Mouse (Mus musculus): ENCODE measurements around the gene Sdad1. TPM values are rescaled to one million over a fixed set of nuclear protein-coding genes. Genes with fewer than 3 reads are reported as not detected.
A peak's percentile ranks its signal among the peaks of the same experiment; 100 is the strongest.

Gene Sdad1
- total and polyA plus RNA-seq, 3 experiments = 43.6 to 72.9 (median 63.7) TPM

- Histone ChIP-seq H3K4me2 (ENCODE audit: insufficient read depth, low read depth, poor library complexity, severe bottlenecking) (peak overlapping the region; percentile 57), H3K79me2 (replicated peaks; ENCODE audit: control insufficient read depth, extremely low read depth, insufficient read depth, poor library complexity, severe bottlenecking) (no peaks in the 10 kb centered on the region), H3K27me3 (replicated peaks) (no peaks in the 10 kb centered on the region), H3K9ac (ENCODE audit: insufficient read depth, low read depth) (no peak overlapping the region), H3K27ac (ENCODE audit: insufficient read depth, low read depth) (no peak overlapping the region), H3K4me1 (ENCODE audit: control insufficient read depth in 1 of 2, insufficient read depth in 2 of 2) (peaks cover 26 to 58% of the 10 kb centered on the region in 2 experiments), H3K36me3 (replicated peaks in 1 of 2; ENCODE audit: control insufficient read depth in 1 of 2, insufficient read depth in 1 of 2, low read length in 1 of 2) (peaks cover 0 to 10% of the 10 kb centered on the region in 2 experiments), H3K9me3 (replicated peaks; ENCODE audit: low read length) (peaks cover 2% of the 10 kb centered on the region), H3K4me3 (replicated peaks in 1 of 3; ENCODE audit: low read depth in 2 of 3, low read length in 2 of 3, poor library complexity in 1 of 3) (peak overlapping the region in 1 of 3 experiments; percentile 7)
- in situ Hi-C loops (cut with MboI; ENCODE audit: low pct_ligation_motif_present, low pct_unique_long_range_greater_than_20kb, low sequenced_read_pairs) (no loop called here), dilution Hi-C loops (cut with MboI; ENCODE audit: extremely low pct_ligation_motif_present, extremely low pct_unique_long_range_greater_than_20kb, low sequenced_read_pairs) (no loop called here)
- TF ChIP-seq SIN3A (IDR thresholded peaks at IDR 0.05; ENCODE audit: low read length) (no peak), IRF4 (IDR thresholded peaks at IDR 0.05; ENCODE audit: low read depth, low read length) (peak; percentile 38; the same call in 1 of the 2 replicates)
- no peak for DNase-seq (ENCODE audit: extremely low read depth)
These were observed 39.5 kb upstream of the Sdad1 start for GRCm38 (mm10) chr5:92349731-92350130.

GRCm38 (mm10) chr5:92348794-92349413, 38.6 kb upstream of the Sdad1 start, which contains the start of gene Cxcl10:
Gene Cxcl10, minus strand, starts transcription at chr5:92348889.
- DNase-seq (ENCODE audit: extremely low read depth) = peak; percentile 92
- Histone ChIP-seq H3K36me3 (replicated peaks in 1 of 2; ENCODE audit: control insufficient read depth in 1 of 2, insufficient read depth in 1 of 2, low read length in 1 of 2) (peaks cover 0 to 10% of the 10 kb centered on the region in 2 experiments), H3K4me3 (replicated peaks in 1 of 3; ENCODE audit: low read depth in 2 of 3, low read length in 2 of 3, poor library complexity in 1 of 3) (peak within 1 kb of the TSS in 2 of 3 experiments; percentile 7 to 29), H3K27me3 (replicated peaks) (no peaks in the 10 kb centered on the region), H3K9ac (ENCODE audit: insufficient read depth, low read depth) (no peak within 1 kb of the TSS), H3K9me3 (replicated peaks; ENCODE audit: low read length) (peaks cover 2% of the 10 kb centered on the region), H3K79me2 (replicated peaks; ENCODE audit: control insufficient read depth, extremely low read depth, insufficient read depth, poor library complexity, severe bottlenecking) (no peaks in the 10 kb centered on the region), H3K4me2 (ENCODE audit: insufficient read depth, low read depth, poor library complexity, severe bottlenecking) (peak within 1 kb of the TSS; percentile 57), H3K27ac (ENCODE audit: insufficient read depth, low read depth) (no peak within 1 kb of the TSS), H3K4me1 (ENCODE audit: control insufficient read depth in 1 of 2, insufficient read depth in 2 of 2) (peaks cover 26 to 54% of the 10 kb centered on the region in 2 experiments)
- in situ Hi-C loops (cut with MboI; ENCODE audit: low pct_ligation_motif_present, low pct_unique_long_range_greater_than_20kb, low sequenced_read_pairs) = no loop called here
- dilution Hi-C loops (cut with MboI; ENCODE audit: extremely low pct_ligation_motif_present, extremely low pct_unique_long_range_greater_than_20kb, low sequenced_read_pairs) = no loop called here
- TF ChIP-seq ETS1 (conservative IDR thresholded peaks at IDR 0.05; ENCODE audit: low read depth, low read length) = peak; percentile 95
- TF ChIP-seq RCOR1 (conservative IDR thresholded peaks at IDR 0.05; ENCODE audit: low read depth, low read length) = peak; percentile 89
- TF ChIP-seq MAZ (IDR thresholded peaks at IDR 0.05; ENCODE audit: low read depth, low read length) = peak; percentile 75
- TF ChIP-seq MXI1 (IDR thresholded peaks at IDR 0.05; ENCODE audit: low read depth, low read length) = peak; percentile 77; the same call in 1 of the 2 replicates
- peak; percentile 93 for TF ChIP-seq CHD1 (IDR thresholded peaks at IDR 0.05; ENCODE audit: low read depth, low read length)
- no peak for TF ChIP-seq UBTF (IDR thresholded peaks at IDR 0.05; ENCODE audit: low read depth, low read length)
- TF ChIP-seq MAFK (IDR thresholded peaks at IDR 0.05; ENCODE audit: insufficient replicate concordance, low read length) = peak; percentile 92
- peak; percentile 54; the same call in 1 of the 2 replicates for TF ChIP-seq ELF1 (IDR thresholded peaks at IDR 0.05; ENCODE audit: low read depth, low read length)
- TF ChIP-seq IRF4 (IDR thresholded peaks at IDR 0.05; ENCODE audit: low read depth, low read length) = peak; percentile 93
- 0 out of 2 replicates have a peak, but pooled peaks have one; percentile 32 for TF ChIP-seq NRF1 (IDR thresholded peaks at IDR 0.05; ENCODE audit: low read depth, low read length)
- TF ChIP-seq CHD2 (IDR thresholded peaks at IDR 0.05; ENCODE audit: low read length) = peak; percentile 69
- TF ChIP-seq PAX5 (IDR thresholded peaks at IDR 0.05; ENCODE audit: low read length) = no peak
- no peak for TF ChIP-seq SMC3 (IDR thresholded peaks at IDR 0.05; ENCODE audit: low read depth, low read length)
- TF ChIP-seq RAD21 (IDR thresholded peaks at IDR 0.05; ENCODE audit: low read depth, low read length) = no peak
- no peak for TF ChIP-seq ZKSCAN1 (IDR thresholded peaks at IDR 0.05; ENCODE audit: borderline replicate concordance, low read depth, low read length)
- peak; percentile 96 for TF ChIP-seq BHLHE40 (IDR thresholded peaks at IDR 0.05; ENCODE audit: low read depth, low read length)
- TF ChIP-seq JUND (conservative IDR thresholded peaks at IDR 0.05; ENCODE audit: low read depth, low read length) = peak; percentile 74
- peak; percentile 90 for TF ChIP-seq EP300 (IDR thresholded peaks at IDR 0.05; ENCODE audit: low read length)
- peak; percentile 41; the same call in 1 of the 2 replicates for TF ChIP-seq TCF12 (IDR thresholded peaks at IDR 0.05; ENCODE audit: low read depth, low read length)
- no peak for TF ChIP-seq USF2 (conservative IDR thresholded peaks at IDR 0.05; ENCODE audit: low read depth, low read length)
- TF ChIP-seq ZNF384 (IDR thresholded peaks at IDR 0.05; ENCODE audit: low read depth, low read length) = 0 out of 2 replicates have a peak, but pooled peaks have one; percentile 9
- TF ChIP-seq ZMIZ1 (IDR thresholded peaks at IDR 0.05; ENCODE audit: low read depth, low read length) = no peak
- no peak for TF ChIP-seq POLR2AphosphoS2 (IDR thresholded peaks at IDR 0.05; ENCODE audit: low read depth, low read length)
- TF ChIP-seq CTCF (conservative IDR thresholded peaks at IDR 0.05 in 1 of 2, IDR thresholded peaks at IDR 0.05 in 1 of 2; ENCODE audit: low read depth in 2 of 2, low read length in 2 of 2) = no peak
- peak; percentile 66 for TF ChIP-seq JUN (IDR thresholded peaks at IDR 0.05; ENCODE audit: insufficient read depth, low read depth, low read length)
- TF ChIP-seq ZC3H11A (IDR thresholded peaks at IDR 0.05; ENCODE audit: low read depth, low read length) = no peak
- TF ChIP-seq MAX (IDR thresholded peaks at IDR 0.05; ENCODE audit: low read length) = peak; percentile 87
- TF ChIP-seq GABPA (IDR thresholded peaks at IDR 0.05; ENCODE audit: insufficient replicate concordance, low read depth, low read length) = no peak
- TF ChIP-seq MYC (IDR thresholded peaks at IDR 0.05; ENCODE audit: low read depth, low read length) = peak; percentile 62; the same call in 1 of the 2 replicates
- no peak for TF ChIP-seq KAT2A (IDR thresholded peaks at IDR 0.05; ENCODE audit: insufficient replicate concordance, low read length)
- no peak for TF ChIP-seq TBP (conservative IDR thresholded peaks at IDR 0.05; ENCODE audit: low read depth, low read length)

Measured in CH12.LX (cell line).